Mouse (Mus musculus) heart, adult 11 months (tissue): ENCODE measurements around the gene Dgki.

ENCODE experiments used
- DNase-seq: peaks from one replicate; pipeline ENCODE4 v3.0.0; 2022

Gene Dgki

DNA sequence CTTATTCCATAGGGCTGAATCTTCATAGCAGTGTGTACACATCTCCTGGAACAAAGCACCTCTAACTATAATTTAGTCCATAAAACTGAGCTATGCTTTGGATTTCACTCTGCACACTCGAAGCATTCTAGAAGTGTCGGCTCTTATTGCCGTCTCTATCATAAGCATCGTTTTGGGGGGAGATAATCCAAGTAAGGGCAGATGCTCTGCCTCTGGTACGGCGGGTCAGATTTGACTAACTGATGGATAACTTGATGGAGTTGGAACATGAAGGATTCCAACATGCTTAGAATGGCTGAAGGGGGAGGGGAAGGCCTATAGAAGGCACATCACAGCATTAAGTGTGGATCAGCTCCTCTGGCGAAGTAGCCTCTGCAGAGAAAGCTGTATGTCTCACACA is 242.4 kb downstream of the Dgki start:
- DNase-seq: peak; percentile 68

GRCm38 (mm10) chr6:37055634-37056033 is 244.3 kb downstream of the Dgki start:
- peak; percentile 63 for DNase-seq

GRCm38 (mm10) chr6:37055128-37055527 is 244.9 kb downstream of the Dgki start:
- peak; percentile 33 for DNase-seq

DNA sequence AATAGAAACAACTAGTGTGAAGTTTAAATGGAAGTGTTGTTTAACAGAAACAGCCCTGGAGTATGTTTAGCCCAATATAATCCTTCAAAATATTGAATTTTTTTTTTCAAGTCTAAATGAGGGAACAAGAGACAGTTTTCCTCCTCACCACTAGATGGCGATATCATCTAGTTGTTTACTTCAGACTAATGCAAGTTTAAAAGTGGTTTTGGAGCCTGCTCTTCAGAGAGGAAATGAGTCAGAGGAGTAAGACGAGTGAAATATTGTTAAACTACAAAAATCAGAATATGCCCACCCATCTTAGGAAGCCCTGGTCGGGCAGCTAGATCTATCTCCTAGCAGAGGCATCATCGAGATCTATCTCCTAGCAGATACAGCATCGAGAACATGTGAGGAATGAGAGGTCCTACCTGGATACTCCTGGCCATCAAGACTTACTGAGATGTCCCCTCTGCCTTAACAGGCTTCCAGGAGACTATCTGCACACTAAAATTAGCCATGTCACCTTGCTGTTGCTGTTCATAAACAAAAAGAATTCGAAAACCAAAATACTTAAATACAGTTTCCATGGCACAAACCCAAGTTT is 245.5 kb downstream of the Dgki start:
- DNase-seq: peak; percentile 73

DNA sequence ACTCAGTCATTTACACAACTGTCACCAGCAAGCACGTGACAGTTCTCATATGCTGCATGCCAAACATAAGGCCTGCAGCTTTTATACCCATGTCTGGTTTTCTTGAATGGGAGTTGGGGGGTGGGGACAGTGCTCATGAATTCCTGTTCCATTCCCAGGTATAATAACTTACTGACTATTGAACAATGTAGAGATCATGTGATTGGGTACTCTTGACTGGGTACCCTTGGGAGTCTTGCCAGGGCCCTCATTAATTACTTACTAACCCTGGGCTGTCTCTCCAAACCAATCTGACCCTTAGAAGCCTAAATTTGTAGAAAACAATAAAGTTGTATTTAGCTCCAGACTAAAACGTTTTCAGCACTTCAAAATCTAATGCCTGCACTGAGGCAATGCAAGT is 246.6 kb downstream of the Dgki start:
- DNase-seq: peak; percentile 61

- DNase-seq: peak; percentile 10
Observed at GRCm38 (mm10) chr6:37051652-37052051, 248.3 kb downstream of the Dgki start.

GRCm38 (mm10) chr6:37051150-37051549 is 248.8 kb downstream of the Dgki start:
- no peak for DNase-seq

GRCm38 (mm10) chr6:37047611-37048129 is 252.3 kb downstream of the Dgki start:
- no peak for DNase-seq

DNA sequence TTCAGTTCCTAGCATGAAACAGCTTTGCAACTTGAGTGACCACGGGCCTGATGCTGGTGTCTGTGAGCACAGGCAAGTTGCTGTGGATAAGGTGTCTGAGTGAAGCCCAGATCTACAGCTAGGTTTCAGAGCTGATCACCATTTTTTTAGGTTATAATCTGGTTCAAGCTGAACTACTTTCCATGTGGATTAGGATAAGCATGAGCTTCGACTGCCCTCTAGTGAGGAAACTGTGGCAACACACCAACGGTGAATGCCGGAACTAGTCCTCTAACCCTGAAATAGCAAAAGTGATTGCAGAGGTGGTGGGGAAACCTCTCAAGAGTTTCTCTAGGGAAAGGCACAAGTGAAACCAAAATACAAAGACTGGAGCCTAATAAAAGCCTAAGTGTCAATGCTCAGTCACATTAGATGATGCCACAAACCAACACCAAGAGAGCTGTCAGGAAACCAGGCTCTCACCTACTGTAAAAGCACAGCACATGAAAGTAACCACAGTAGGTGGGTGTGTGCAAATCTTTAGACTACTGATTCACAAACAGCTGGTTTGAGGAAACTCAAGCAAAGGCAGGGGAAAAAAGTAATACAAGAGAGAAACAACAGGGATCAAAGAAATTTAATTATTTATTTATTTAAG is 253.7 kb downstream of the Dgki start:
- DNase-seq: peak; percentile 91

DNA sequence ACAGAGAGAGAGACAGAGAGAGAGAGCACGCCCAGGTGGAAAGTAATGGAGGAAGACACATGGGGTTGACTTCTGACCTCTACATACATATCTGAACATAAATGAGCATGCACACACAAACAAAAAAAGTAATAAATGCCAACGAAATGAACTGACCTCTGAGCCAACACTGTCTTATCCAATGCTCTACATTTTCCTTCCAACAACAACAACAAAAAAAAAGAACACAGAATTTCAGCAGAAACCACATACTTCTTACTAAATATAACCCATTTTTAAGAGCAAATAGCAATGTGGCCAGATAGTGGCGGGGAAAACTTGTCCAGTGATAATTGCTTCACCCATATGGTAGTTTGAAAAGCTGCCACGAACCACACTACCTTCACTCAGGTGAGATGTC is 255.2 kb downstream of the Dgki start:
- no peak for DNase-seq

- peak; percentile 83 for DNase-seq
Observed at GRCm38 (mm10) chr6:37038444-37038843, 261.5 kb downstream of the Dgki start.

DNA sequence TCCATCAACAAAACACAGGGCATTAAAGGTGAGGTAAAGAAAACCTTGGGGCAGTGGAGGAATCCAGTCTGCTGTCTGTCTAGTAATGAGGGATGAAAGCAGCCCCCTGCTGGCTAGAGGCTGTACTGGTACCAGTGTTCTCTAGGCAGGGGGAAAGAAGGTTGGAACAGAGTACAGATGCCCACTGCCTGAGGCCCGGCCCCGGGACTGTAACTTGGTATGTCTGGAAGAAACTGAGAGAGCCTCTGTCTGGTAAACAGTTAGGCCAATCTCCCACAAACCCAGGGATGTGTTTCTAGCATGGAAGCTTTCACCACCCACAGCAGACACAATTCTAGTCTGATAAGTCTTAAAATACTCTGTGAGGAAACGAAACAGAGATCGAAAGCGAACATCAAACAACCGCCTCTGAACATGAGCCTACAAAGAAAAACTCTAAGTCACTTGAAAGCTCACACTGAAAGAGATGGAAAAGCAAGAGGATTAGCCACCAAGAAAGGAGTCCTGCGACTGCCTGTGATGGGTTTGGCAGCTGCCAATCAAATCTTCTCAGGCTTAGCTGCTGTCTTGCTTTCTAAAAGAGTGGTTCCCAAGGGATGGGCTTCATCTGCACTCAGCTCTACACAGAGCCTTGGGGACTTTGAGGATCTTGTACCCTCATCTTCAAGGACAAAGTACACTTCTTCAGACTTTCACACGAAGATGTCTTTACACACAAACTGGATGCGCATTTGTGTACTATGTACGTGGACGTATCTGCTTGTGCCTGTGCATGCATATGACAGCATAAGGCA is 262.7 kb downstream of the Dgki start:
- peak; percentile 82 for DNase-seq

- peak; percentile 61 for DNase-seq
Observed at GRCm38 (mm10) chr6:37035681-37036080, 264.3 kb downstream of the Dgki start.

- peak; percentile 82 for DNase-seq
Observed at GRCm38 (mm10) chr6:37030986-37031385, 269.0 kb downstream of the Dgki start.

DNA sequence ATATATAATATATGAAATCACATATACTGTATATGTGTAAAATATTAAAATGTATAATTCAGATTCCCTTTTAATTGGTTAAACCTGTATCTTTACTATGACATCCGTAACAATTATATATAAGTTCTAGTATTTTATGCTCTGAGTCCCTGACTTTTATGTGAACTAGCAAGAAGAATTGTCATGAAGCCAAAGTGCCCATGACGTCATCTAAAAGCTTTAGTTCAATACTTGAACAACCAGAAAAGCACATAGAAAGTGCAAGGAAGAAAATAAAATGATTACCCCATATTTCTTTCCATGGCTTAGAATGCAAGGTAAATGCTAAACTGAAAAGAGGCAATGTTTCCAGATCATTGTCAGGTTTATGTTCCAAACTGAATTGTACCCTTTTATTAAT is 269.6 kb downstream of the Dgki start:
- no peak for DNase-seq

DNA sequence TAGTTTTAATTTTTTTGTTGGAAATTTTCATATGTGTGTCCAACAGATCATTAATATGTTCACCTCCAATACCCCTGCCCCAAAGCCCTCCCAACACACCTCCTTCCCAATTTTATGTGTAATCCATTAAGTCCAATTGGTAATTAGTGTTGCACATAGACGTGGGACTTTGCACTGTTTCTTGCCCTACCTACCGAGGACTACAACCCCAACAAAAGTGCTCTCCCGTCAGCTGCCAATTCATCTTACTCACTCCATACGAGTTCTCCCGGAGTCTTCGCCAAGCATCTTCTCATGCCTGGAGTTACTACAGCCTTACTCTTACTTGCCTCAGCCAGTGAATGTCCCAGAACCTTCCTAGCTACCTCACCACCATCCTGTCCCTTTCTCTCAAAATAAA is 271.1 kb downstream of the Dgki start:
- peak; percentile 82 for DNase-seq

- peak; percentile 44 for DNase-seq
Observed at GRCm38 (mm10) chr6:37028300-37028699, 271.7 kb downstream of the Dgki start.

DNA sequence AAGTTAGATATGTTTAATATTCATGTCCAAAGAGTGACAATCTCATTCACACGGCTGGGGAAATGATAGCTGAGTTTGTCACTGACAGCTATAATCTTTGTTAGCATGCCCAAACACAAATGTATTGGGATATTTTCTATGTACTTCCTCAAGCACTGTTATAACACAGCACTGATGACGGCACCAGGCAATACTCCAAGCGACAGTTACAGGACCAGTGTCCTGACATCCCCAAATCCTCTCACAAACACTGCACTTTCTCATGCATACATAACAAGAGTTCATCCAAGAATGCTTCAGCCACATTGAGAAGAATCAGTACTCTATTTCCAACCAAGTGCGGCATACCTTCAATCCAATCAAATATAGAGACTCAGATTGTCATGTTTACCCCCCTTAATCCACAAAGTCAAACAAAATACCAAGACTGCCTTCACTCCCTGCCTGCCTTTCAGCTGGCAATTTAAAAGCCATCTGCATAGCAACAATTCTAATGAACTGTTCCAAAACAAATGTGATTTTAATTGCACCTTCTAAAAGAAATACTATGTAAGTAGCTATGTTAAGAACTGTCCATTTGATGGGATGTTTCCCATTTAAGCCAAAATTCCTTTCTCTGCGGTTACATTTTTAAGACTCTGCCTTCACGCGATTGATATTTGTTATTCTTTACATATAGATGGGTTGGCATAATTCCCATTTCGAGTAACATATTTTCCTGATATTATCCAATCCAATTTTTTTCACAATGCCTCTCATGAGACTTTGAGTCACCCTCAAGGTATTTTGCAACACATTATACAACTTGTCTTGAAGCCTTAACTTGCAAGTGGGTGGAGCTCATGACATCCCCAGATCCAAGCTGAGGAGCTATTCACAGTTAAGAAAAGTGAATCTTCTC is 273.4 kb downstream of the Dgki start:
- DNase-seq: peak; percentile 17

DNA sequence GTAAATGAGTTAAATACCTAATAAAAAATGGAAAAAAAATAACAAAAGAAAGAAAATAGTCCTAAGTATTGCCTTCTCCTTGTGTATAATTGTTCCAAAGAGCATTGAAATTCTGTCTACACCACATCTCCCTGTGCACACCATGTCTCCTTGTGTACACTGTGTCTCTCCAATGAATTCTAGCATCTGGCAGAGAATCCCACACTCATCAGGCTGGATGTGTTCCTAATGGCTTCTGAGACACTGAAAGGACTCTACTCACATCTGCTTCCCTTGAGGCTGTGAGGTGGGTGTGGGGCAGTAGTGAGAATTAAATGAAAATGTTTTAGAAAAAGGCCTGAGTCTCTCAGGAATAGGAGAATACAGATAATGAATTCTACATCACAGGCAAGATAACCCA is 283.9 kb downstream of the Dgki start:
- no peak for DNase-seq

- no peak for DNase-seq
Observed at GRCm38 (mm10) chr6:37011597-37011996, 288.4 kb downstream of the Dgki start.

DNA sequence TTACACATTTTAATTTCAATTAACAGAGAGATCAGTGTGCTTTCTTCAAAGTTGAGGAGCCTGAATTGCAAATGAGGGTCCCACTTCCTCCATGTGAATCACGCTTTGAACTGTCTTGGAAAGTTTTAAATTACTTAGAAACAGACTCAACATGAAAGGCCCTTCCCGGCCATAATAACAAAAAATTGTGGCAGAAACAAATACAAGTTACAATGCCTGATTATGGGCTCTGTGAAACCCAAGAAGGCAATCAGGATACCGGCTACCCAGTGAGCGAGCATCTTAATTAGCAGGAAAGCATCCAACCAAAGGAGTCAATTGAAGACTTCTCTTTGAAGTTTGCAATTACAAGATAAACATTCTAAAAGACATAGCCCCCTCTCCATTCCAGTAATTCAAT is 292.4 kb downstream of the Dgki start:
- no peak for DNase-seq

DNA sequence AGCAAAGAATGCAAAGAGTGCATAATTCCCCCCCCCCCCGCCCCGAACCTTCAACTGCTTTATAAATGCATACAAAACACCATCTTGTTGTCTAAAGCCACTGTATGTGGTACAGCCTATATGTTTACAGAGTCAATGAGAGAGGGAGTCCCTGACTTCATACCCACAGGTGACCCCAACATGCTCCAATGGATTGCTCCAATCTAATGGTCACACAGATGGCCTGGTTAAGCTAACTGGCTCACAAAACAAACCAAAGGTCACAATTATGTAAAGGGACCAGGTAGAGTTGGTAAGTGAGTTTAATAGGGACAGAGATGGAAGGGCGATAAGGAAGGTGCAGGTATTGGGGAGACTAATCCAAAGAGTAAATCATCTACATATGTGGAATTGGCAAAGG is 295.1 kb downstream of the Dgki start:
- no peak for DNase-seq

DNA sequence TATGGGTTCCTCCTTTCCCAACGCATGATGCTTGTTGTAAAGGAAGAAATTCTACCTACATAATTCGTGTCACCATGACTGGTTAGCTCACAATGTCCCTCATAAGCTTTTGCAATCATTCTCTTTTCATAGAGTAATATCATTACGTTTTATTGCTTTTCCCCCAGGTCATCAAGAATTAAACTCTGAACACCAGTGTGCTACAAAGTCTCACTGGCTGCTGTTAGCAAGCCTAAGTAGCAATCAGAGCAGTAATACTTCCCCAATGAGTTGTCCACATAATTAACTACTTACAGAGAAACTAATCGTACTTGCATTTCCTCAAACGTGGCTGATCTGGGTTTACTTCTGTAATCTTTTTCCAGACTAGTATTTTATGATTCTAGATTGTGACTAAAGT is 296.7 kb downstream of the Dgki start:
- peak; percentile 22 for DNase-seq
